Mouse (Mus musculus): Measurements from ENCODE around the gene Ppef2. TPM values are rescaled to one million over a fixed set of nuclear protein-coding genes. Genes with fewer than 3 reads are reported as not detected.
"Not testable (repeated sequence)": the region's sequence is repeated elsewhere in the genome, so short reads cannot be mapped to it uniquely, and the experiment has no call there.

Ppef2 gene
- polyA plus RNA-seq, 1 experiment = 0.37 TPM

DNA sequence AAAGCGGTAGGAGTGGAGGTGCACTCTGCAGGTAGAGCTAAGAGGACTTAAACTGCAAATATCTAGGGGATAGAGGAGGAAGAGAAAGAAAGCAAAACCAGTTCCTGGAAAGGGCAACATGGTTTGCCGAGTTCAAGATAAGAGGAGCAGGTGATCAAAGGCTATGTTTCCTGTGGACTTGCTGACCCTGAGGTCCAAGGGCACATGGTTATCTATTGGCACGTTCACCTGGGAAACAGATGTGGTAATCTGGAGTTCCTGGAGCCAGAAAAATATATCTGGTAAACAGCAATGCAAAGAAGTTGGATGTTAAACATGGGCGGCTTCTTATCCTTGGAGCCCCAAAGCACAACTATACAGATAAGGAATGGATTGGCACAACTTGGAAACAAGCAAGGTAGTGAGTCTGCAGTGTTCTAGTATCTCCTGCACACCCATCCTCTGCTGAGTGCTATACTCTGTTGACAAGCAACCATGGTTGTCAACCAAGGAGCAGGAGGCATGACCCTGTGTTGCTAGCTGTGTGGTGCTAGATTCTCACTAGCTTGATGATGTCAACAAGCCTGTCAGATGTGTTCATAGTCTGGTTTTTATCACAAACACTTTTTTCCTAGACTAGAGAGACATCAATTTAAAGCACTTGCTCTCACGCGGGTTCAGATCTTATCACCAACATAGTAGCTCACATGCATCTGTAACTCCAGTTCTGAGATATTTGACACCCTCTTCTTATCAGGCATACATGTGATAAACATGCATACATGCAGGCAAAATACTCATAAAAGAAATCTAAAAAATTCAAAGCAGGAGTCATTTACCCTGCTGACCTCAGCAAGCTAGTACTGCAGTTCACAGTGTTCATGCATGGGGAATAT lies 51.7 kb downstream of the Ppef2 start:
- H3K4me3 ChIP-seq (replicated peaks) = peak overlapping the region; percentile 44
- H3K36me3 ChIP-seq (replicated peaks; ENCODE audit: low read length) = peaks cover 67% of the 10 kb centered on the region
- H3K4me1 ChIP-seq = peaks cover 37% of the 10 kb centered on the region
- no peaks in the 10 kb centered on the region for H3K27me3 ChIP-seq (replicated peaks)
- TF ChIP-seq FLI1 (IDR thresholded peaks at IDR 0.05; ENCODE audit: low read length) = no peak
- TF ChIP-seq GATA1 (IDR thresholded peaks at IDR 0.05; ENCODE audit: borderline replicate concordance, low read length) = no peak
- no peaks in the 10 kb centered on the region for H3K9me3 ChIP-seq

DNA sequence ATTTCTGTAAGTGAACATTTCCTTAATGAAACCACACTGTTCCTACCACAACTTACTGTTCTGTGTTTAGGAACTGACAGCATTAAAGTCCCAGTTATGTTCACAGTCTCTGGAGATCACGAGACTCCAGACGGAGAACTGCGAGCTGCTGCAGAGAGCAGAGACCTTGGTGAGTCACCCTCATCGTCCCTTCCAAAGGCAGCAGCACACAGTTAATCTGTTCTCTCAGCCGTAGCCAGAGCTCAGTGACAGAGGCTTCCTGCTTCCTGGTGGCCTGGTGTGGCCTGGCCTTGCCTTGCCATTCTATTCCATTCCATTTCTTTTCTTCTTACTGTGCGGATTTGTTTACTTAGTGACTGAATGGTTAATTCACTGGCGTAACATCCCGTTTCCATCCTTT lies 57.8 kb downstream of the Ppef2 start:
- Histone ChIP-seq H3K9me3 (no peaks in the 10 kb centered on the region), H3K4me3 (replicated peaks) (no peak overlapping the region), H3K4me1 (peaks cover 26% of the 10 kb centered on the region), H3K36me3 (replicated peaks; ENCODE audit: low read length) (peaks cover 98% of the 10 kb centered on the region), H3K27me3 (replicated peaks) (no peaks in the 10 kb centered on the region)
- TF ChIP-seq FLI1 (IDR thresholded peaks at IDR 0.05; ENCODE audit: low read length) = no peak
- no peak for TF ChIP-seq GATA1 (IDR thresholded peaks at IDR 0.05; ENCODE audit: borderline replicate concordance, low read length)

- H3K36me3 ChIP-seq (replicated peaks; ENCODE audit: low read length) = peaks cover 98% of the 10 kb centered on the region
- TF ChIP-seq FLI1 (IDR thresholded peaks at IDR 0.05; ENCODE audit: low read length) = no peak
- no peak for TF ChIP-seq GATA1 (IDR thresholded peaks at IDR 0.05; ENCODE audit: borderline replicate concordance, low read length)
- no peak overlapping the region for H3K4me3 ChIP-seq (replicated peaks)
- no peaks in the 10 kb centered on the region for H3K9me3 ChIP-seq
- no peaks in the 10 kb centered on the region for H3K27me3 ChIP-seq (replicated peaks)
- peaks cover 26% of the 10 kb centered on the region for H3K4me1 ChIP-seq
Measured at GRCm38 (mm10) chr5:92196895-92197811, 58.9 kb downstream of the Ppef2 start.

GRCm38 (mm10) chr5:92195716-92196115 lies 60.4 kb downstream of the Ppef2 start:
- H3K4me3 ChIP-seq (replicated peaks); H3K27me3 ChIP-seq (replicated peaks); H3K9me3 ChIP-seq: not testable (repeated sequence)
- Histone ChIP-seq H3K4me1 (peaks cover 26% of the 10 kb centered on the region), H3K36me3 (replicated peaks; ENCODE audit: low read length) (peaks cover 97% of the 10 kb centered on the region)

DNA sequence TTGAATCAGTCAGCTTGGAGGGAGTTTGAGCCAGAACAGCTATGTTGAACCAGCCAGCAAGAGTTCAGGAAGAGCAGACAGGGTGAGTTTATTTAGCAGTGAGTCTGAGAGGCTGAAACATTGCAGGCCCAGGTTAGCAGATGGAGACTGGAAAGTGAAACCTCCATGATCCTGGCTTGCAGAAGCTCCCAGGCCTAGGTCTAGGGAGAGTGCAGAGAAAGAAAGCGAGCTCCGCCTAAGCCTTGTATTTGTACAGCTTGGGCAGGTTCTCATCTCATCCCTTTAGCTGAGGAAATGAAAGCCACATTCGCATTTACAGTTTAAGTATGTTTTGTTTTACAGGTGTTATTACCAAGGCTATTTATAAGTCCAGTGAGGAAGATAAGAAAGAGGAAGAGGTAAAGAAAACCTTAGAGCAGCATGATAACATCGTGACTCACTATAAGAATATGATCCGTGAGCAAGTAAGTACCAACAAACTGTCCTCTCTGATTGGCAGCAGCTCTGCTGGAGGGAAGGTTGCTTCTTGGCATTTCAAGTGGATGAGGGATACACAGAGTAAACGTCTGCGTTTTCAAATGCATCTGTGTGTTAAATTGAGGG lies 67.1 kb downstream of the Ppef2 start:
- peaks cover 98% of the 10 kb centered on the region for H3K36me3 ChIP-seq (replicated peaks; ENCODE audit: low read length)

DNA sequence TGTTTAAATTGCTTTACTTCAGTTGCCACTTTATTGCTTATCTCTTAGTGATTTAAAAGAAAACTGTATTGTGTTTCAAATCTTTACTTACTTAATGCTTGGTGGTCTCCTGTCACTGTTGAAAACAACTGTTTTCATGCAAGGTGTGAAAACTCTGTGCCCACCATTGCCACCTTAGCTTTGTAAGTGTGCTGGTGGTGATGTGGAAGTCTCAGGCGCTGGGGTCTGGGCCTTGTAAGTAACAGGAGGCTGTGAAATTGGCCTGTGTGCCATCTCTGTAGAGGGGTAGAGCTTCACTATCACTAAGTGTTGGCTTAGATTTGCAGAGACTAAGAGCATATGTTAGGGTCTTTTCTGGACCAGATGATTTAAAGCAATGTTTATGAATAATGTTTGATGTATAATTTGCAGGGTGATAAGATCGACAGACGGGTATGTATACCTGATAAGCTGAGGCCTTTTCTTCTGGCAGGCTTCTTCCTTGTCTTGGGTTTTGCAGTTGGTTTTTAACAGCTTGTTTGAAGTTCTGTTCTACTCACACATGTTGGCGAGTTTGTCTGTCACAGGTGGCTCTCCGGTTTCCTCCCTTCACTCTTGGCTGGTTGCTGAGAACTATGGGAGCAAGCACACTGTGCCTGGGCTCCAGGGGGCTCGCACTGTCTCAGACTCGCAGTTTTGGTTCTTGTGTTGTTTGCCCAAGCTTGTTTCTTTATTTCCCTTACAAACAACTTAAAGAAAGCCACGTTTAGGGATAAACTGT lies 72.8 kb downstream of the Ppef2 start:
- no peak for TF ChIP-seq FLI1 (IDR thresholded peaks at IDR 0.05; ENCODE audit: low read length)
- no peak for TF ChIP-seq GATA1 (IDR thresholded peaks at IDR 0.05; ENCODE audit: borderline replicate concordance, low read length)
- H3K9me3 ChIP-seq = 0 out of 2 replicates have a peak, but pooled peaks cover under 1% of the 10 kb centered on the region
- H3K27me3 ChIP-seq (replicated peaks) = no peaks in the 10 kb centered on the region
- no peak overlapping the region for H3K4me3 ChIP-seq (replicated peaks)
- peaks cover 4% of the 10 kb centered on the region; the same call in 1 of the 2 replicates for H3K4me1 ChIP-seq
- peaks cover 96% of the 10 kb centered on the region for H3K36me3 ChIP-seq (replicated peaks; ENCODE audit: low read length)

More for the DNA sequence above, 67.1 kb downstream of the Ppef2 start:
- no peak for TF ChIP-seq FLI1 (IDR thresholded peaks at IDR 0.05; ENCODE audit: low read length)
- TF ChIP-seq GATA1 (IDR thresholded peaks at IDR 0.05; ENCODE audit: borderline replicate concordance, low read length) = no peak
- no peak overlapping the region for H3K4me3 ChIP-seq (replicated peaks)
- H3K4me1 ChIP-seq = 0 out of 2 replicates have a peak, but pooled peaks cover 3% of the 10 kb centered on the region
- H3K9me3 ChIP-seq = 0 out of 2 replicates have a peak, but pooled peaks cover 7% of the 10 kb centered on the region
- H3K27me3 ChIP-seq (replicated peaks) = no peaks in the 10 kb centered on the region

Other genes with a start within 250 kb of the Ppef2 start
- gene Cdkl2, start 212.4 kb downstream of the Ppef2 start, polyA plus RNA-seq (2012; ENCODE audit: insufficient read depth, low replicate concordance) = 0.04 and 1.3 TPM in 2 replicates
- 3.8 and 11.5 TPM in 2 replicates for gene G3bp2, start 172.6 kb downstream of the Ppef2 start, polyA plus RNA-seq (2012; ENCODE audit: insufficient read depth, low replicate concordance)
- gene Uso1, start 118.3 kb downstream of the Ppef2 start, polyA plus RNA-seq (2012; ENCODE audit: insufficient read depth, low replicate concordance) = 24.1 and 49.3 TPM in 2 replicates
- gene U90926, start 40.9 kb downstream of the Ppef2 start, polyA plus RNA-seq (2012; ENCODE audit: insufficient read depth, low replicate concordance) = not detected in 2 replicates
- 5.5 and 6.1 TPM in 2 replicates for gene Naaa, start 21.9 kb upstream of the Ppef2 start, polyA plus RNA-seq (2012; ENCODE audit: insufficient read depth, low replicate concordance)
- 5.1 and 10.0 TPM in 2 replicates for gene Sdad1, start 54.2 kb upstream of the Ppef2 start, polyA plus RNA-seq (2012; ENCODE audit: insufficient read depth, low replicate concordance)
- gene Cxcl9, start 71.8 kb upstream of the Ppef2 start, polyA plus RNA-seq (2012; ENCODE audit: insufficient read depth, low replicate concordance) = not detected in 2 replicates
- gene Art3, start 75.5 kb upstream of the Ppef2 start, polyA plus RNA-seq (2012; ENCODE audit: insufficient read depth, low replicate concordance) = not detected in 2 replicates
- not detected in 2 replicates for gene Cxcl10, start 92.6 kb upstream of the Ppef2 start, polyA plus RNA-seq (2012; ENCODE audit: insufficient read depth, low replicate concordance)
- gene Nup54, start 178.9 kb upstream of the Ppef2 start, polyA plus RNA-seq (2012; ENCODE audit: insufficient read depth, low replicate concordance) = 3.1 TPM in 1 of 2 replicates, not detected in the other